Mouse (Mus musculus): Measurements from ENCODE around the gene Esrrg. TPM values are rescaled to one million over a fixed set of nuclear protein-coding genes. Genes with fewer than 3 reads are reported as not detected.

The Esrrg gene
- total RNA-seq, 2 experiments from 2014 or later = 35.6 to 36.4 TPM

DNA sequence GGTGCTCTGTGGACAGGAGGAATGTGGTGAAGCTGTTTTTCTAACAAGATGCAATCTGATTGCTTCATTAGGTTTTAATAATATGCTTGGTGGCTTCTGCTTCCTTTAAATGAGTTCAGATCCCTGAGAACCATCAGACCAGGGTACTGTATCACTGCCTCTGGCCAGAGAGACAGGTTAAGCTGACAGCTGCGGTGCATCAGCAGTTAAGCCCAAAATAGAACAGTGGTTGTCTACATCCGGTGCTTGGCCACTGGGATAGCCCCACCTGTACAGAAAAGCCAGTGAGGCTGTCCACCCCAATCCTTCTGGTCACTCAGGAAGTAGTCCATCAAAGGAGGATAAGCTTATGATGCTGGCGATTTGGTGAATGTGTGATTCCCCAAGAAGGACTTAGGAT lies 503.0 kb downstream of the Esrrg start:
- no peak for DNase-seq
- intact Hi-C loops (cut with DNase I) = no loop called here

DNA sequence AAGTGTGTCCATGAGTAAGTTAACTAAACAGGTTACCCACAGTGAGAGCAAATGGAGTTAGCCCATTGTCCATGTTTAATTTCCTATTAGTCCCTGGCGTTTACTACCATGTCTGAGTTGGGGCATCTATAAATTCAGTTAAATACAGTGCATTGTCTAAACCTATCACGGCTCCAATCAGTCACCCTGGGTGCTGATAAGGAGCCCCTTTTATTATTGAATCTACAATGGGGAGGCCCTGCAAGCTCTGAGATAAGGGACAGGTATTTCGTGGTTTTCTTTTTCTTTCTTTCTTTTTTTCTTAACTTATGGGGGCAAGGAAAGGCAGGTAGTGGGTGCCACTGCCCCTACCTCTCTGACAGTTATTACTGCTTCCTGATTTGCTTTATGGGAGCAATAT lies 504.6 kb downstream of the Esrrg start:
- DNase-seq = no peak

DNA sequence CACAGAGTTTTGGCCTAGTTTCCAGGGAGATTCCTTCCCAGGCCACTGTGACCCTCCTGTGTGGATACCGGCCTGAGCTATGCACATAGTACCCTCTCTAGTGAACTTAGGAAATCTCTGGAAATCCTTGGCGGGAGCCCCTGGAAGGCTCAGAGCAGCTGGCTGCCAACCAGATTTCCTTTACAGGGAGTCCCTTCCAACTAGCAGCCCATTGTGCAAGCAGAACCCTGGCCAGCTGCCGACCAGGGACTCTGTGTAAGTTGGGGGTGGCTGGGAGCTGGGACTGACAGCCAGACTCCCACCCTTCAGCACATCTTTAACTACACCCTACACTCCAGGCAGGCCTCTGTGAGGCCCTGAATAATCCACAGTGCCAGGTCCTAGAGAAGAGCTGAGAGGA lies 509.5 kb downstream of the Esrrg start:
- DNase-seq = peak; percentile 87 to 88
- intact Hi-C loops (cut with DNase I) = no loop called here

More for the DNA sequence above, 504.6 kb downstream of the Esrrg start:
- intact Hi-C loops (cut with DNase I) = no loop called here

DNA sequence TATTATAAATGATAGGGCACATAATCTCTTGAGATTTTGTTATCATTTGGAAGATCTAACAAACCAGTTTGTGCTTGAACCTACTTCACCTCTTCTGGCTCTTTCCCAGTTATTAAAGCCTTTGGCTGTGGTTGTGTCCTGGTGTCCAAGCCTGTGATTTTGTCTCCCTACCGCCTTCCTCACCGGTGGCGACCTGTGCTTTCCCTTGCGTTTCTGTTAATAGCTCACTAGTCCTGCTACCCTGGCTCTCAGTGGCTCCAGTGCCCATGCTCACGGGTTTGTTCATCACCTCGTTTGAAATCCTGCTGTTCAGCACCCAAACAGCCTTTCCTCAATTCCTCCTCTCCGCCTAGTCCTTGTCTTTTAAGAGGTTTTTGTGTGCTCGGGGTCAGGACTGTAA lies 511.2 kb downstream of the Esrrg start:
- no peak for DNase-seq
- intact Hi-C loops (cut with DNase I) = no loop called here

DNA sequence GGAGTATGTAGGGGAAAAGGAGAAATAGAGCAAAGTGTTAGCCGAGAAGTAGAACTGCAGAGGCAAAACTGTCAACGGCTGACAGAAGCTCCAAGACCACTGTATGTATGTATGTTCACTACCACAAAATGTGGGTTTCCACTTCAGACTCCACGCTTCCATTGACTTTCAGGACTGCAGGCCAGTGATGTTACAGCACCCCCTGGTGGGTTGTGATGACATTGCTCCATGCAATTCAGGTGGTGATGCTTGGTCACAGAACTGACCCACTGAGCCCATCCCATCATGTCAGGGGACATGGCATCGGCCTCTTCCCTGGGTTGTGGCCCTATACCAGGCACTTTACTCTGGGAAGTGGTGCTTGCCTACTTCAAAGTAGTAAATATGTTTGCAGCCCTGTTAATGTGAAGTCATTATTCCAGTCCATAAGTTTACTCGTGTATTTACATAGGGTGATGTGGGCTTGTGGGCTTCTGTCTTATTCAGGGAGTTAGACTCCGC lies 517.0 kb downstream of the Esrrg start:
- intact Hi-C loops (cut with DNase I) = no loop called here

DNA sequence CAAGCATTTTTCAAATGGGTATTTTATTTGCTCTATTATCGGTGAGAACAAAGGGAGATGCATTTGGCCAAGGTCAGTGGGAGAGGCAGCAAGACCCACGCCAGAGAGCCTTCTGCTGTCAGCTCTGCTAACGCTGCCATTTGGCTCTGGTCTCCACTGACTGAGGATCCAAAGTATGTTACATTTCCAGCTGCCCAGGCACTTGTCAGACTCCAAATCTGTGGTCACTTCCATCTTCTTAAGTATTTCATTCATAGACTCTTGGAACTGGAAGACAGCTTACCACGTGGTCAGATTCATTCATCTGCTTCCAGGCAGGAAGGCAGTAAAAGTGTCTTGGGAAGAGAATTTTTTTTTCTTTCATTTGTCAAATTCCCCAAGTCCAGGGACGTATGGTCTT lies 527.5 kb downstream of the Esrrg start:
- intact Hi-C loops (cut with DNase I) = no loop called here
- peak; percentile 8 to 21 for DNase-seq

More for the DNA sequence above, 517.0 kb downstream of the Esrrg start:
- DNase-seq = no peak

DNA sequence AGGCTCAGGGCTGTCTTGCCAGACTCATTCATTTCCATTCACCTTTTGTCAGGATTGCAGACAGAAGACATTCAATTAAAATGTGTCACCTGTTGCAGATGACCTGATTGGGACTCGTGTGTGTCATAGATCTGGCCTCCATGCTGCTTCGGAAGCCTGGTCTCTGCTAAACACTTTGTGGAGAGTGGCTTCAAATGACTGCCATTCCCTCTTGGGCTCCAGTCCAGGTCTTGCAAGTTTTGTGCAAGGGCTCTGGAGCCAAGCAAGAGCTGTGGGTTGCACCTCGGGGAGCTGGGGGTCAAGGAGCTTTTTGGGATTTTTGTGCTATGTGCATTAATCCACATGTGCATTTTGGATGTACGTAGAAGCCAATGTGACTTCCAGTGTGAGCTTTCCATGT lies 530.9 kb downstream of the Esrrg start:
- intact Hi-C loops (cut with DNase I) = no loop called here
- DNase-seq = no peak

DNA sequence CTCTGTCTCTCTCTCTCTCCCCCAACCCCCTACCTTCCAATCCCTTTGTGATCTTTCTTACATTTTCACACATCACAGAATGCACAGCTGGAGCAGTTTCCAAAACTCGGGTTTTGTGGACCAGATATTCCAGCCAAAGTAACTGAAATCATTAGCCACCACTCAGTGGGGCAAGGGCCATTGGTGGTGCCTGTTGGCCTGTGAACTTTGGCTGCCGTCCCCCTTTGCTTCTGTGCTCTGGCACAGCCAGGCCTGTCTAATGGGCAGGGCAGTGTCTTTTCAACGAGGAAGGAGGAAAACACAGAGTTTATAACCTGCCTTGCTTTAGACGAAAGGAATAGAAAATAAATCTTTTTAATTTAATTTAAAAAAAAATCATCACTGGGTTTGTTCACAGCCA lies 531.6 kb downstream of the Esrrg start:
- DNase-seq = no peak
- intact Hi-C loops (cut with DNase I) = no loop called here

DNA sequence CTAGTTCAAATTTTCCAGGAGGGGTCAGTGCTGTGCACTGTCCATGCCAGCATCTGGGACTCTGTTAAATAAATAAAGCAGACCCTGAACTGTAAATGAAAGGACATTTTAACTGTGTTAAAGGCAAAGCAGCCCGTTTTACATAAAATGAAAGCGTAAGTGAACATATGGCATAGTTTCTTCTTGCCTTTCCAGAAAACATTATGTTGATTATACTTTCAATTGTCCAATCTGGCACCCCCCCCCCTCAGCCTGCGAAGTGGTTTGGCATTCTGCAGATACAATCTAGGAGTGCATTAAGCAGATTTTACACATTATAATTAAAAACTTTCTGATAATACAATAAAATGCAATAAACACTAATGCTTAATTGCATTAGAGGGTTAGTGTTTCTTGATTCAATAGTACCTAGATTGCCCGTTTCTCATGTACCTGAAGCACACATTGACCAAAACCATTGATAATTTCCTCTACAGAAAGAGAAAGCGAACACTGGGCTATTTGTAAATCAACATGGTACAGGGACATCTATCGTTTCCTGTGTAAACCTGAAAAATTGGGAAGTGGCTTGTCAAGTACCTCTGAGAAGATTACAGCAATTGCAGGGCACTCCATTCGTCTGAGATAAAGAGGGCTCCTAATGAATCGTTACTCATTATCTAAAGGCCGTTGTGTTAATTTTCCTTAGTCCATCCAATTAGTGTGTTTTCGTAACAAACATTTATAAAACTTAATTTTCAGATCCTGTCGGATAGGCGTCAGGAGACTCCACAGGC lies 539.0 kb downstream of the Esrrg start:
- DNase-seq = no peak
- intact Hi-C loops (cut with DNase I) = no loop called here

DNA sequence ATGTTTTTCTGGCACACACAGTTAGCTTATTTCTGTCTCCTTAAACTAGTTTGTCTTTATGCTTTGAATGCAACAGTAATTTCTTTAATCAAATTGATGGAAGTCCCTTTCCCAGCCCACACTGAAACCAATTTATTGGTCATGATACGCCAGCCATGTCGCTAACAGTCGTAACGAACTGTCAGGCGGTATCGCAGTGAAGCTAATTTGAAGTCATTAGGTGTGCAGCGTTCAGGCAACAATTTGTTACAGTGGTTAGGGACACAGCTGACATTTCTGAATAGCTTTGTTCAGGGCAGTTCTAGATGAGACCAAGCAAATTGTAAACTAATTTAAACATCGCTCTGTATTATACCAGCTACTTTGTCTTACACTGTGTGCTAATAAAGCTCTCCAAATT lies 542.5 kb downstream of the Esrrg start:
- intact Hi-C loops (cut with DNase I) = no loop called here
- no peak for DNase-seq

DNA sequence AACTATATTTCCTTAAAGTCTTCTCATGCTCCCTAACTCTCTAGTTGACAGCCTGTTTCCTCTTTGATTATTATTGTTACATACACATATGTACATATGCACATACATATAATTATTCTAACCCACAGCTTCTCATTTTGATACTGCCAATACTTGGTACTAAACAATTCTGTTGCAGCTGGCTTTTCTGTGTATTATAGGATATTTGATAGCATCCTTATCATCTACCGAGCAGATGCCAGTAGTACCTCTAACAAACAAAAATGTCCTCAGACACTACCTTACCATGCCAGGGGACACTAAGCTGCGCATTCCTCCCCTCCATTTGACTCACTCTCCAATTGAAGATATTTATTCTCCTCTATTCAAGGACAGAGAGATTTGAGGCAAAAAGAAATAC lies 543.4 kb downstream of the Esrrg start:
- no peak for DNase-seq
- intact Hi-C loops (cut with DNase I) = no loop called here

DNA sequence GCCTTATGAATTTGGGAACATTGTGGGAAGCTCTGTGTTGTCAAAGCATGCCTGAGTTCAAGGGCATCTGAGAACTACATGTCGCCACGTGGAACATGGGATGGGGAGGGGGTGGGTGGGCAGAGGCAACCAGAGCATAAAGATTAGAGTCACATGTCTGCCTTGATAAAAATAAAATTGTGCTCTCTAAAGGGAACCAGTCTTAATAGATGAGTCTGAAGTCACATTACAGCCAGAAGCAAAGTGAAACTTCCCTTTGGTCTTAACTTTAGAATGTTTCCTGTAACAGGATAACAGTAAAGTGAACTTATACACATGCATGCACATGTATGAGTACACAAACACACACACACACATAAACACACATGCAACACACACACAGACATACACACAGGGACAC lies 545.1 kb downstream of the Esrrg start:
- intact Hi-C loops (cut with DNase I) = no loop called here
- no peak for DNase-seq

DNA sequence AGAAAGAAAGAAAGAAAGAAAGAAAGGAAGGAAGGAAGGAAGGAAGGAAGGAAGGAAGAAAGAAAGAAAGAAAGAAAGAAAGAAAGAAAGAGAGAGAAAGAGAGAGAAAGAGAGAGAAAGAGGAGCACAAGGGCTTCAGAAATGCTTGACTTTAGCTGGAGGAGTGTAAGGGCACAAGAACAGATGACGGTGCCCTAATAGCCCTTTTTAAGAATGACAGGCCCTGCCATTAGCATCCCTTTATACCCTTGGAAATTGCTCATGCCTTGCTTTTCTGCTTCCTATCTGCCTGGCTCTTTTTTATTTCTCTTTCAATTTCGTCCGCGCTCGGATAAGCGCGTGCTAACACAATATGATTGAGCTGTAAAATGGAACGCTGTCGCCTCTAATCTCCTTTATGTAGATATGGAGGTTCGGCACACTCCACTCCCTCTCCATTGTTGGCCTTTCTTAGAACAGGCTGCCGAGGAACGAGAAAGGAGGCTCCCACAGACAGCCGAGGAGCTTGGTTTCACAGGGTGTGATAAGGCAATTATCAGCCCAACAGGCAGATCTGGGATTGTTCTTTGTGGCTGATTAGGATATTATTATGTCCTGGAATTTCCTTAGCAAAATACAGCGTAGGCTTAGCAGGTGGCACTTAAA lies 546.0 kb downstream of the Esrrg start:
- DNase-seq = no peak

DNA sequence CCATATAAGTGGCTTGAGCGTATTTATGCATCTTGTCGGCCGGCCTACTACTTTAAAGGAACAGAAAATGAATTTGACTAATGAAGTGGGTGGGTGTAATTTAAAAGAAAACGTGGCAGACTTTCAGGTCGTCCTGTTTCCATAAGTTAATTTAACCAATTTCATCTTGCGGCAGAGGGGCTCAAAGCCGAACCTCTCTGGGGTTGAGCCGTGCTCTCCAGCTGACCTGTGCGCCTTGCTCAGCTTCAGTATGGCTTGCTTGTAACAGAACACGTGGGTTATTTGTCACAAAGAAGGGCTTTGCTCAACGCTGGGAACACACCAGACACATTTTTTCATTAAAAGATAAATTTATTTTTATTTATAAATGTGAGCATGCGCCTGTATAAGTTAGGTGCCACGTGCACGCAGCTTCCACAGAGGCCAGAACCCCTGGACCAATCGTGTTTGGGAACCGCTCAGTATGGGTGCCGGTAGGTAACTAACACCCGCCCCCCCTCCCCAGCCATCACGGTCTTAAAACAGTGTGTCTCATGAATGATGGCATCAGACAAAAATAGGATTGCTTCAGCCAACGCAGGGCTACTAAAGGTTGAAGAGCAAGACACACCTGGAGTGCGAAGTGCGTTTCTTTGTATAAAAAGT lies 546.7 kb downstream of the Esrrg start:
- DNase-seq = no peak
- intact Hi-C loops (cut with DNase I) = no loop called here

More for the DNA sequence above, 546.0 kb downstream of the Esrrg start:
- intact Hi-C loops (cut with DNase I) = no loop called here

DNA sequence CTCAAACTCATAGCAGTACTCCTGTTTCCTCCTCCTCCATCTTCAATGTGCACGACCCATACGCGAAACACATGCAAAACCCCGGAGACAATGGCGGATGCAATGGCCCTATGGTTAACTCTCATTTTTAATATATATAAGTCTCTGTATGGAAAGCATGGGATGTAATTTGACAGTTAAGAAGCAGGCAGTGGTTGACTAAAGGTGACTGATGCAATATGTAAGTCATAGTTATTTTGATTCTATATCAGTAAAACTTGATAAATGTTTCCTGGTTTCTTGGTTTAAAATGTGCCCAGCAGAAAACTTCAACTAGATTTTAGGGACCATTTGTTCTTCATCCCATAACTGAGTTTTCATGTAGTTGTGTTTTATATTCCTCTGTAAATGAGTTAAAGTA lies 547.9 kb downstream of the Esrrg start:
- intact Hi-C loops (cut with DNase I) = no loop called here
- DNase-seq = no peak

DNA sequence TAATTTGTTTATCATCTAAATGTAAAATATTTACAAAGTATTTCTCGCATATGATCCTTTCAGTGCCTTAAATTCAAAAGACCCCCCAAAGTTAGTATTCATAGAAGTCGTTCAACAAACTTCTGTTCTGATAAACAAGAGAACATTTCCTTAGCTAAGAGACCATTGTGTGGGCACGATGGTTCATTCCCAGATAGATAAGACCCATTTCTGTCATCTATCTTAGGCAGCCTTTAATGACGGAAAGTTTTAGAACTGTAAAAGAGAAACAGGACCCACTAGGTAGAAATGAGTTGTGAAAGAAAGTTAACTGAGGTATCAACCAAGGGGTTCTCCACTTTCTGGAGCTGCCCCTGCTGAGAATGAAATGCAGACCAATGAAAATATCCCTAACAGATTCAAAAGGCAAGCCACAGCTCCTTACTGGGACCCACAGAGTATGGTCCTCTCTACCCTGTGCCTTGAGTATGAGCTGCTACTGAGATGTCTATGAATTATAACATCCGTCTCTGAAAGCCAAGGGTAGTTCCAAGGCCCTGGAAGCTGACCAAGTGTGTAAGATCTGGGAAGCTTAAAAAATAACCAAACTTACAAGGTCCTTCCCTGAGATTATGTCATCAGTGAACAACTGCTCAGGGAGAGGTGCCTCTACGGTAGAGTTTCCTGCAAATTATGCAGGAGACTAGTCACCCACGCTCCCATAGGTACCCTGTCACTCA lies 548.8 kb downstream of the Esrrg start:
- DNase-seq = no peak
- intact Hi-C loops (cut with DNase I) = no loop called here

DNA sequence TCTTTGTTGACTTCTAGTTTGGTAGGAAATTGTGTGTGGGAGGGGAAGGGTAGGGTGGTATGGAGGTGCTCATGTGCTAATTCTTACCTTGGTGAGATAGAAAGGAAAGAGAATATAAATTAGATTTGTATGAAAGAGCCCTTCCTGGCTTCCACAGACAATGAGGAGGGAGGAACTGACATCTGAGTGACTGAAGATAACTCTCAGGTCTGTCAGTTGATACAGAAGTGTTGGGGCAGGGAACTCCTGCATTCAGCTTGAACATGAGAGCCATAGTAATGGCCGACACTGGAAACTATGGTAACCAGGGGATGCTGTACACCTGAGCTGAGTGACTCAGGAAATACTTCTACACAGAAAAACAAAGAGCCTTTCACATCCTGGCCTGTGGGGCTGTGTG lies 550.1 kb downstream of the Esrrg start:
- intact Hi-C loops (cut with DNase I) = no loop called here
- no peak for DNase-seq

DNA sequence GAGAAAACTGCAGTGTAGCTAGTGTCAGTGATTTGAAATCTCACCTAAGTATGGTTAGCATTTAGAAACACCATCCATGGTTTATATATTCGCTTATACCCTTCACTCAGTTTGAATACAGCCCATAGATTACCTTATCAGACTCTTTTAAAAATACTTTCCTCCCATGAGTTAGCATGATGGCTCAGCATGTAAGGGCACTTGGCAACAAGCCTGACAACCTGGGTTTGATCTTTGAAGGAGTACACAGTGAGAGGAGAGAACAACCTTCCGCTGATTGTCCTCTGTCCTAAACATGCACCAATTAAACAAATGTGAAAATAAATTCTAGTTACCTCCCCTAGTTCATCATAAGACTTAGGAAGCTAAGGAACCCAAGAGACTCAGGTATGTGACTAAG lies 550.5 kb downstream of the Esrrg start:
- no peak for DNase-seq
- intact Hi-C loops (cut with DNase I) = no loop called here

DNA sequence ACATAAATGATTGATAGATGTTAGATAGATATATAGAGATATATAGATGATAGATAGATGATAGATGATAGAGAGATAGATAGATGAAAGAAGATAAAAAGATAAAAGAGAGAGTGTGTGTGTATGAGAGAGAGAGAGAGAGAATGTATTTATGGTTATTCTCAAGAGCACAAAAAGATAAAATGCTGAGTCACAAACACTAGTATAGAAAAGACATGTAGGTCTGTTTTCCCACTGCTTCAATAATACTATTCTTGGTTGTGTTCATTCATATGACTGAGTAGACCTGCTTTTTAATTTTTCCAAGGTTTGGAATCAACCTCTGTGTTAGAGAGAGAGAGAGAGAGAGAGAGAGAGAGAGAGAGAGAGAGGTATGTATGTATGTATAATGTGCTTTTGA lies 554.5 kb downstream of the Esrrg start:
- intact Hi-C loops (cut with DNase I) = no loop called here
- DNase-seq = no peak

DNA sequence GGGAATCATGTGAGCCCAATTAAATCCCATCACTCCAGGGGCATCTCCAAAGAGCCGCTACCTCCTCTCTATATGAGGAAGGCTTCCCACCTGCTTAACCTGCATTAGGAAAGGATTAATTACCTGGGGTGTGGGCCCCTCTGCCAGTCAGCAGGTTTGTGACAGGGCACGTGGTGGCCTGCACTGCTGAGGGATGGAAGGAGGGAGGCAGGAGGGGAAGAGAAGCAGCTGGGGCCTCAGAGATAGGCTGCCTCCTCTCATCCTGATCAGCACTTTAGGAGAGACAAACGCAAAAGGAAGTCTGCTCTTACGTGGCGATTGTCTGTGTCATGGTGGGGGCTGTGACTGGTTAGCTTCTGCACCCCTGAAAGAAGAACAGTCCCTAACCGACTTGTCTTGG lies 555.7 kb downstream of the Esrrg start:
- intact Hi-C loops (cut with DNase I) = no loop called here
- DNase-seq = no peak

DNA sequence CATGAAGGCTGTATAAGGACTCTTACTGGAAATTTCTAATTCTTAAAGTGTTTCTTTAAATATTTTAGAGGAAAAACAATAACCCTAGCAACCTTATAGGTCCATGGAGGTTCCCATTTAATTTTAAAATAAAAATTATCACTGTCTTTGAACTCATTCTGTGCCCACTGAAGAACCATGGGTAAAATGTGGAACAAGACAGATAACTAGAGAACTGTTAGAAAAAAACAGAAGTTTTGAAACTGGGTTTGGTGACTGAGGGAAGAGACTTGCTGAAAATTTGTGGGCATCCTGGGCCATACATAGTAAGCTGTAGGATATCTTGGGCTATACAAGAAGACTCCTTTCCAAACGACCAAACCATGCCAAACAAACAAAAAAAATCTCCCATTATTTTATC lies 565.3 kb downstream of the Esrrg start:
- intact Hi-C loops (cut with DNase I) = no loop called here
- DNase-seq = no peak

Data from heart, postnatal 14 days (tissue).